Mouse (Mus musculus) cerebellum, adult 2 months (tissue): ENCODE measurements around the gene Tmprss11g.

ENCODE experiments used
- CTCF ChIP-seq: fragments of 200-500 bp; IDR thresholded peaks from 2 replicates; pipeline ENCODE4 v1.5.1; 2011; ENCODE audit warnings: low read depth, mild to moderate bottlenecking, control low read depth, low read length, moderate library complexity, borderline replicate concordance; ENCODE audit not compliant: insufficient read depth
- POLR2A ChIP-seq: fragments of 200-500 bp; IDR thresholded peaks from 2 replicates; pipeline ENCODE4 v1.6.1; 2011; ENCODE audit warnings: low read length, control low read depth, borderline replicate concordance; ENCODE audit not compliant: insufficient read depth

DNA sequence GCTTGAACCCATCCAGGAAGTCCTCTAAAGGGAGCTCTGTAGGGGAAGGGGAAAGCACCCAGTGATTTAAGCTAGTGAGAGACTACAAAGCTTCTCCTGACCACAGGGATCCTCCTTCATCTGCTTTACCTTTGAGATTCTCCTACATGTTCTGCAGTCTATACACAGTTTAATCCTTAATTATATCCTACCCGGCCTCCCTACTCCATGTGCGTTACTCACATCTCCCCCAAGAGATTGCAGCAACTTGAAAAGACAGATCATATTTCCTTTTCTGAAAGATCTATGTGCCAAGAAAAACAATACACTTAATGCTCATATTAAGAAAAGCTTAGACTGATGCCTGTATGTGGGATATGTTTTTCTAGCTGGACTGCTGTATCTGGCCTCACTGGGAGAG, 79.1 kb downstream of the Tmprss11g start:
- TF ChIP-seq POLR2A (no peak), CTCF (no peak)
